Mouse (Mus musculus): Measurements from ENCODE around the gene Pdc. TPM values are rescaled to one million over a fixed set of nuclear protein-coding genes. Genes with fewer than 3 reads are reported as not detected.

Pdc gene
- polyA plus RNA-seq (2012): not detected in 2 replicates

DNA sequence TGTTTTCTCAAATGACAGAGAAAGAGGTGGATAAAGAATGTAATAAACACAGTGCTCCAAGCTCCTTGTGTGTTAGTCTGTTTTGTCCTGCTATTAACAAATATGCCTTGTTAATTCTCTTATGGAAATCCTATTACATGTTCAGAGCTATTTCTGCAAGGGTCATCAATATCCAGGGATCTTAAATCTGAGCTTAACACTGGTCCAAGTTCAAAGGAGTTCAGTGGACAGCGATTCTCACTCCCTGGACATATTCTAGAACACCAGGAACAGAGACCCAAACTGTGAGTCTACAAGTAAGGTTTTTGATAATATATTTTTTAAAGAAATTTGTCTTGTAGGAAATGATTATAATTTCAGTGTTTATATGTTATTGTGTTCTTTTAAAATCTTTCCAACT is at the start of gene Pdc:
Gene Pdc (plus strand): TSS at position 213 of the 400 bp plus-strand sequence.

Other genes starting within 250 kb of the Pdc start
- gene Ptgs2, start 219.4 kb upstream of the Pdc start, polyA plus RNA-seq (2012): 0.39 and 0.57 TPM in 2 replicates
- 92.5 and 122 TPM in 2 replicates for gene Tpr, start 73.4 kb downstream of the Pdc start, polyA plus RNA-seq (2012)
- 6.0 and 9.3 TPM in 2 replicates for gene Odr4, start 73.7 kb downstream of the Pdc start, polyA plus RNA-seq (2012)
- 0.03 and 0.07 TPM in 2 replicates for gene Prg4, start 146.7 kb downstream of the Pdc start, polyA plus RNA-seq (2012)